Mouse (Mus musculus): ENCODE measurements around the gene Gm45808. TPM values are rescaled to one million over a fixed set of nuclear protein-coding genes. Genes with fewer than 3 reads are reported as not detected.
A peak's percentile ranks its signal among the peaks of the same experiment; 100 is the strongest.
"Not testable (repeated sequence)": the region's sequence is repeated elsewhere in the genome, so short reads cannot be mapped to it uniquely, and the experiment has no call there.

Gene Gm45808
- polyA plus RNA-seq (2012; rRNA removed): 0.23 TPM in 1 of 2 replicates, not detected in the other

- 75% methylated on average over 12 of the region's 12 CpGs for WGBS
- TF ChIP-seq POLR2A (IDR thresholded peaks at IDR 0.05; ENCODE audit: low read depth, low read length) (no peak), CTCF (IDR thresholded peaks at IDR 0.05; ENCODE audit: extremely low read depth, insufficient read length, insufficient replicate concordance, low read depth, low read length) (no peak)
- no peak within 1 kb of the TSS for H3K27ac ChIP-seq (ENCODE audit: insufficient read depth, low read depth, low read length)
These were observed at the start of gene Gm45808 for GRCm38 (mm10) chr7:45486761-45487415. Gene Gm45808 (minus strand): TSS chr7:45486811.

DNA sequence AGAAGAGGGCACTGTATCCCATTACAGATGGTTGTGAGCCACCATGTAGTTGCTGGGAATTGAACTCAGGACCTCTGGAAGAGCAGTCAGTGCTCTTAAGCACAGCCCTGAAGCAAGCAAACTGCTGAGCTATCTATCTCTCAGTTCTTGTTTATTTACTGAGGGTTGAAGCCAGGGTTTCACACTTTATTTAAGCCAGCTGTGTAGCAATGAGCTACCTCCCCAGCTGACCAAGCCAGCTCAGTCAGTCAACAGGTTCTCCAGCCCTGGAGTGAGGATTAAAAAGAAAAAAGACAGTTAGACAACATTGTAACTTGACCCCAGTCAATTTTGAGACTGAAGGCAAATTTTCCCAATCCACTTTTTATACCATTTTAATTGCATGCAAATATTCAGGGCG, 49.1 kb upstream of the Gm45808 start:
- no peaks in the 10 kb centered on the region for H3K36me3 ChIP-seq (ENCODE audit: control insufficient read depth, insufficient read depth, low read length)
- WGBS: 78% methylated on average over 1 of the region's 1 CpGs
- no peaks in the 10 kb centered on the region; the same call in 1 of the 2 replicates for H3K4me1 ChIP-seq (ENCODE audit: control insufficient read depth, insufficient read depth, insufficient read length, low read length)
- H3K4me3 ChIP-seq (ENCODE audit: low read depth, low read length): no peak overlapping the region
- no peaks in the 10 kb centered on the region for H3K27me3 ChIP-seq (ENCODE audit: control insufficient read depth, insufficient read depth, low read length)
- TF ChIP-seq CTCF (IDR thresholded peaks at IDR 0.05; ENCODE audit: extremely low read depth, insufficient read length, insufficient replicate concordance, low read depth, low read length) (no peak), POLR2A (IDR thresholded peaks at IDR 0.05; ENCODE audit: low read depth, low read length) (no peak)
- H3K27ac ChIP-seq (ENCODE audit: insufficient read depth, low read depth, low read length): no peak overlapping the region

More at GRCm38 (mm10) chr7:45486761-45487415, at the start of gene Gm45808:
- no peaks in the 10 kb centered on the region for H3K27me3 ChIP-seq (ENCODE audit: control insufficient read depth, insufficient read depth, low read length)
- no peaks in the 10 kb centered on the region for H3K36me3 ChIP-seq (ENCODE audit: control insufficient read depth, insufficient read depth, low read length)
- no peak within 1 kb of the TSS for H3K4me3 ChIP-seq (ENCODE audit: low read depth, low read length)
- H3K4me1 ChIP-seq (ENCODE audit: control insufficient read depth, insufficient read depth, insufficient read length, low read length): peaks cover 8% of the 10 kb centered on the region

GRCm38 (mm10) chr7:45530643-45531042, 44.0 kb upstream of the Gm45808 start:
- 16% methylated on average over 2 of the region's 2 CpGs for WGBS
- Histone ChIP-seq H3K4me1 (ENCODE audit: control insufficient read depth, insufficient read depth, insufficient read length, low read length) (no peaks in the 10 kb centered on the region; the same call in 1 of the 2 replicates), H3K27me3 (ENCODE audit: control insufficient read depth, insufficient read depth, low read length) (0 out of 2 replicates have a peak, but pooled peaks cover 2% of the 10 kb centered on the region), H3K27ac (ENCODE audit: insufficient read depth, low read depth, low read length) (0 out of 2 replicates have a peak overlapping the region, but pooled peaks have one; percentile 20), H3K36me3 (ENCODE audit: control insufficient read depth, insufficient read depth, low read length) (no peaks in the 10 kb centered on the region), H3K4me3 (ENCODE audit: low read depth, low read length) (peak overlapping the region; percentile 33)
- TF ChIP-seq CTCF (IDR thresholded peaks at IDR 0.05; ENCODE audit: extremely low read depth, insufficient read length, insufficient replicate concordance, low read depth, low read length) (no peak), POLR2A (IDR thresholded peaks at IDR 0.05; ENCODE audit: low read depth, low read length) (no peak)

GRCm38 (mm10) chr7:45529461-45529860, 42.9 kb upstream of the Gm45808 start:
- H3K4me3 ChIP-seq (ENCODE audit: low read depth, low read length): no peak overlapping the region
- no peak overlapping the region for H3K27ac ChIP-seq (ENCODE audit: insufficient read depth, low read depth, low read length)
- whole genome bisulfite sequencing: 17% methylated on average over 6 of the region's 6 CpGs
- no peaks in the 10 kb centered on the region for H3K36me3 ChIP-seq (ENCODE audit: control insufficient read depth, insufficient read depth, low read length)
- TF ChIP-seq CTCF (IDR thresholded peaks at IDR 0.05; ENCODE audit: extremely low read depth, insufficient read length, insufficient replicate concordance, low read depth, low read length): no peak
- TF ChIP-seq POLR2A (IDR thresholded peaks at IDR 0.05; ENCODE audit: low read depth, low read length): no peak
- H3K4me1 ChIP-seq (ENCODE audit: control insufficient read depth, insufficient read depth, insufficient read length, low read length): peaks cover 3% of the 10 kb centered on the region
- 0 out of 2 replicates have a peak, but pooled peaks cover 2% of the 10 kb centered on the region for H3K27me3 ChIP-seq (ENCODE audit: control insufficient read depth, insufficient read depth, low read length)

GRCm38 (mm10) chr7:45527169-45527568, 40.6 kb upstream of the Gm45808 start:
- not testable (repeated sequence) for H3K27ac ChIP-seq (ENCODE audit: insufficient read depth, low read depth, low read length)

DNA sequence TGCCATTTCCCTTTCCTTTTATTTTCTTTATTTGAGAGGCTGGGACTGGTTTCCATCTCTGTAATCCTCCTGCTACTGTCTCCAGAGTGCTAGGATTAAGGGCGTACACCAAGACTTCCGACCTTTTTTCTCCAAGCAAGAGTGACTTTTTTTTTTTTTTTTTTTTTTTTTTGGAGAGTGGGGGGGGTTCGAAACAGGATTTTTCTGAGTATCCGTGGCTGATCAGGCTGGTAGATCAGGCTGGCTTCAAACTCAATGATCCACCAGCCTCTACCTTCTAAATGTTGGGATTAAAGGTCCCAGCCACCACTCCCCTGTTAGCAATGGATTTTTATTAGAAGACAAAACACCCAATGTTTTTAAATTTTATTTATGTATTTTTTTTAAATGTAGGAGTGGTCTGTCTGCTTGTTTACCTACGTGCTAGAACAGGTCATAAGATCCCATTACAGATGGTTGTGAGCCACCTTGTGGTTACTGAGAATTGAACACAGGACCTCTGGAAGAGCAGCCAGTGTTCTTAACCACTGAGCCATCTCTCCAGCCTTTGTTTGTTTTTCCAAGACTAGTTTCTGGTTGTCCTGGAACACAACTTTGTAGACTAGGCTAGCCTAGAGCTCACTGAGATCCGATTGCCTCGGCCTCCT, 40.0 kb upstream of the Gm45808 start:
- H3K4me1 ChIP-seq (ENCODE audit: control insufficient read depth, insufficient read depth, insufficient read length, low read length): peaks cover 9% of the 10 kb centered on the region
- peak overlapping the region; percentile 89 for H3K4me3 ChIP-seq (ENCODE audit: low read depth, low read length)
- 0 out of 2 replicates have a peak, but pooled peaks cover 2% of the 10 kb centered on the region for H3K27me3 ChIP-seq (ENCODE audit: control insufficient read depth, insufficient read depth, low read length)
- TF ChIP-seq POLR2A (IDR thresholded peaks at IDR 0.05; ENCODE audit: low read depth, low read length): no peak
- no peak for TF ChIP-seq CTCF (IDR thresholded peaks at IDR 0.05; ENCODE audit: extremely low read depth, insufficient read length, insufficient replicate concordance, low read depth, low read length)
- peak overlapping the region; percentile 79 for H3K27ac ChIP-seq (ENCODE audit: insufficient read depth, low read depth, low read length)
- H3K36me3 ChIP-seq (ENCODE audit: control insufficient read depth, insufficient read depth, low read length): peaks cover 7% of the 10 kb centered on the region; the same call in 1 of the 2 replicates
- 13% methylated on average over 7 of the region's 7 CpGs for WGBS

More at GRCm38 (mm10) chr7:45527169-45527568, 40.6 kb upstream of the Gm45808 start:
- not testable (repeated sequence) for H3K36me3 ChIP-seq (ENCODE audit: control insufficient read depth, insufficient read depth, low read length); H3K4me3 ChIP-seq (ENCODE audit: low read depth, low read length); H3K27me3 ChIP-seq (ENCODE audit: control insufficient read depth, insufficient read depth, low read length); H3K4me1 ChIP-seq (ENCODE audit: control insufficient read depth, insufficient read depth, insufficient read length, low read length)
- 81% methylated on average over 6 of the region's 6 CpGs for WGBS

- Histone ChIP-seq H3K27ac (ENCODE audit: insufficient read depth, low read depth, low read length) (peak within 1 kb of the TSS; percentile 95), H3K27me3 (ENCODE audit: control insufficient read depth, insufficient read depth, low read length) (0 out of 2 replicates have a peak, but pooled peaks cover 2% of the 10 kb centered on the region), H3K4me1 (ENCODE audit: control insufficient read depth, insufficient read depth, insufficient read length, low read length) (peaks cover 9% of the 10 kb centered on the region), H3K36me3 (ENCODE audit: control insufficient read depth, insufficient read depth, low read length) (peaks cover 7% of the 10 kb centered on the region; the same call in 1 of the 2 replicates), H3K4me3 (ENCODE audit: low read depth, low read length) (peak within 1 kb of the TSS; percentile 89)
- WGBS: under 1% methylated on average over 54 of the region's 54 CpGs
- peak; percentile 98 for TF ChIP-seq POLR2A (IDR thresholded peaks at IDR 0.05; ENCODE audit: low read depth, low read length)
- no peak for TF ChIP-seq CTCF (IDR thresholded peaks at IDR 0.05; ENCODE audit: extremely low read depth, insufficient read length, insufficient replicate concordance, low read depth, low read length)
These were observed 39.3 kb upstream of the Gm45808 start, which contains the start of the genes Ppp1r15a and Plekha4 for GRCm38 (mm10) chr7:45525809-45526473. Gene Ppp1r15a (minus strand): TSS chr7:45526268. Gene Plekha4 (plus strand): TSS chr7:45526330.
